Mouse (Mus musculus): ENCODE measurements around the gene Pomt1.

GRCm38 (mm10) chr2:32220021-32220420 is 16.4 kb upstream of the Pomt1 start:
- TF ChIP-seq CTCF (IDR thresholded peaks at IDR 0.05; ENCODE audit: insufficient read depth, low read length) (no peak), POLR2A (IDR thresholded peaks at IDR 0.05; ENCODE audit: borderline replicate concordance, extremely low read depth, low read depth, low read length) (no peak)
